Mouse (Mus musculus) CD4-positive, CD25-positive, alpha-beta regulatory T cell, adult 2 months (primary cell): ENCODE data around the gene Gm6710.
"Not testable (repeated sequence)": the region's sequence is repeated elsewhere in the genome, so short reads cannot be mapped to it uniquely, and the experiment has no call there.

Source experiments
- DNase-seq: peaks from one replicate; pipeline ENCODE4 v3.0.0-alpha.2; 2012; ENCODE audit warnings: low read depth, low spot score

The Gm6710 gene

GRCm38 (mm10) chr2:175869024-175869423, at the start of gene Gm6710:
Gm6710 (plus strand) TSS chr2:175869219.
- DNase-seq: not testable (repeated sequence)
